Mouse (Mus musculus) right cerebral cortex, postnatal 4 days (tissue): ENCODE measurements around the gene Slc35f2.

Experiments used
- DNase-seq: peaks from one replicate; pipeline ENCODE4 v3.0.0-alpha.2; 2022

The Slc35f2 gene

GRCm38 (mm10) chr9:53829081-53829865 lies 57.9 kb downstream of the Slc35f2 start:
- DNase-seq: peak; percentile 27

- peak; percentile 28 for DNase-seq
Observed at GRCm38 (mm10) chr9:53829866-53830209, 58.5 kb downstream of the Slc35f2 start.

- no peak for DNase-seq
Observed at GRCm38 (mm10) chr9:53835039-53835438, 63.7 kb downstream of the Slc35f2 start.

GRCm38 (mm10) chr9:53835976-53836375 lies 64.6 kb downstream of the Slc35f2 start:
- DNase-seq: no peak

GRCm38 (mm10) chr9:53838816-53839215 lies 67.5 kb downstream of the Slc35f2 start:
- no peak for DNase-seq

GRCm38 (mm10) chr9:53848548-53848947 lies 77.2 kb downstream of the Slc35f2 start:
- DNase-seq: no peak

GRCm38 (mm10) chr9:53849864-53850263 lies 78.5 kb downstream of the Slc35f2 start, which contains the start of gene Sln:
Gene Sln, plus strand, starts transcription at chr9:53850164.
- no peak for DNase-seq

- DNase-seq: no peak
Observed at GRCm38 (mm10) chr9:53852158-53852557, 80.8 kb downstream of the Slc35f2 start.

- DNase-seq: no peak
Observed at GRCm38 (mm10) chr9:53853672-53854071, 82.3 kb downstream of the Slc35f2 start.

GRCm38 (mm10) chr9:53854525-53854924 lies 83.2 kb downstream of the Slc35f2 start:
- DNase-seq: no peak

- no peak for DNase-seq
Observed at GRCm38 (mm10) chr9:53857864-53858263, 86.5 kb downstream of the Slc35f2 start.
